Mouse (Mus musculus): Measurements from ENCODE around the gene Pum2.
A peak's percentile ranks its signal among the peaks of the same experiment; 100 is the strongest.

The Pum2 gene

GRCm38 (mm10) chr12:8661747-8662146 is 12.2 kb upstream of the Pum2 start:
- TF ChIP-seq POU5F1 (IDR thresholded peaks at IDR 0.05; ENCODE audit: borderline replicate concordance, low read length) (no peak), CTCF (conservative IDR thresholded peaks at IDR 0.05; ENCODE audit: low read length) (no peak), NANOG (IDR thresholded peaks at IDR 0.05; ENCODE audit: borderline replicate concordance, low read length) (no peak)
- Histone ChIP-seq H3K4me3 (replicated peaks; ENCODE audit: low read length) (no peak overlapping the region), H3K36me3 (ENCODE audit: insufficient read depth, low read length) (no peaks in the 10 kb centered on the region), H3K27me3 (ENCODE audit: insufficient read depth, low read length) (peaks cover 7% of the 10 kb centered on the region; the same call in 1 of the 2 replicates), H3K9me3 (ENCODE audit: low read length) (no peaks in the 10 kb centered on the region), H3K4me1 (replicated peaks; ENCODE audit: low read depth, low read length) (no peaks in the 10 kb centered on the region)

- no peaks in the 10 kb centered on the region for H3K36me3 ChIP-seq (ENCODE audit: insufficient read depth, low read length)
- TF ChIP-seq NANOG (IDR thresholded peaks at IDR 0.05; ENCODE audit: borderline replicate concordance, low read length) (no peak), POU5F1 (IDR thresholded peaks at IDR 0.05; ENCODE audit: borderline replicate concordance, low read length) (no peak), CTCF (conservative IDR thresholded peaks at IDR 0.05; ENCODE audit: low read length) (no peak)
- no peak overlapping the region for H3K4me3 ChIP-seq (replicated peaks; ENCODE audit: low read length)
- H3K4me1 ChIP-seq (replicated peaks; ENCODE audit: low read depth, low read length) = no peaks in the 10 kb centered on the region
- peaks cover 7% of the 10 kb centered on the region; the same call in 1 of the 2 replicates for H3K27me3 ChIP-seq (ENCODE audit: insufficient read depth, low read length)
- no peaks in the 10 kb centered on the region for H3K9me3 ChIP-seq (ENCODE audit: low read length)
These were observed 11.8 kb upstream of the Pum2 start for GRCm38 (mm10) chr12:8662175-8662574.

GRCm38 (mm10) chr12:8662721-8663120 is 11.2 kb upstream of the Pum2 start:
- no peak overlapping the region for H3K4me3 ChIP-seq (replicated peaks; ENCODE audit: low read length)
- TF ChIP-seq POU5F1 (IDR thresholded peaks at IDR 0.05; ENCODE audit: borderline replicate concordance, low read length) = no peak
- TF ChIP-seq NANOG (IDR thresholded peaks at IDR 0.05; ENCODE audit: borderline replicate concordance, low read length) = no peak
- TF ChIP-seq CTCF (conservative IDR thresholded peaks at IDR 0.05; ENCODE audit: low read length) = no peak
- peaks cover 7% of the 10 kb centered on the region; the same call in 1 of the 2 replicates for H3K27me3 ChIP-seq (ENCODE audit: insufficient read depth, low read length)
- H3K36me3 ChIP-seq (ENCODE audit: insufficient read depth, low read length) = no peaks in the 10 kb centered on the region
- H3K9me3 ChIP-seq (ENCODE audit: low read length) = no peaks in the 10 kb centered on the region
- H3K4me1 ChIP-seq (replicated peaks; ENCODE audit: low read depth, low read length) = peaks cover 4% of the 10 kb centered on the region

- TF ChIP-seq POU5F1 (IDR thresholded peaks at IDR 0.05; ENCODE audit: borderline replicate concordance, low read length) = no peak
- no peak for TF ChIP-seq CTCF (conservative IDR thresholded peaks at IDR 0.05; ENCODE audit: low read length)
- no peak for TF ChIP-seq NANOG (IDR thresholded peaks at IDR 0.05; ENCODE audit: borderline replicate concordance, low read length)
- no peaks in the 10 kb centered on the region for H3K36me3 ChIP-seq (ENCODE audit: insufficient read depth, low read length)
These were observed 6.3 kb upstream of the Pum2 start for GRCm38 (mm10) chr12:8667473-8668255.

GRCm38 (mm10) chr12:8669421-8669820 is 4.5 kb upstream of the Pum2 start:
- no peaks in the 10 kb centered on the region for H3K36me3 ChIP-seq (ENCODE audit: insufficient read depth, low read length)

More at GRCm38 (mm10) chr12:8667473-8668255, 6.3 kb upstream of the Pum2 start:
- H3K27me3 ChIP-seq (ENCODE audit: insufficient read depth, low read length) = peaks cover 3% of the 10 kb centered on the region; the same call in 1 of the 2 replicates
- peaks cover 11% of the 10 kb centered on the region for H3K4me1 ChIP-seq (replicated peaks; ENCODE audit: low read depth, low read length)
- no peak overlapping the region for H3K4me3 ChIP-seq (replicated peaks; ENCODE audit: low read length)
- H3K9me3 ChIP-seq (ENCODE audit: low read length) = no peaks in the 10 kb centered on the region

GRCm38 (mm10) chr12:8669846-8670245 is 4.1 kb upstream of the Pum2 start:
- no peaks in the 10 kb centered on the region for H3K27me3 ChIP-seq (ENCODE audit: insufficient read depth, low read length)
- TF ChIP-seq POU5F1 (IDR thresholded peaks at IDR 0.05; ENCODE audit: borderline replicate concordance, low read length) (no peak), NANOG (IDR thresholded peaks at IDR 0.05; ENCODE audit: borderline replicate concordance, low read length) (no peak), CTCF (conservative IDR thresholded peaks at IDR 0.05; ENCODE audit: low read length) (no peak)
- no peaks in the 10 kb centered on the region for H3K9me3 ChIP-seq (ENCODE audit: low read length)
- H3K4me3 ChIP-seq (replicated peaks; ENCODE audit: low read length) = no peak overlapping the region
- H3K4me1 ChIP-seq (replicated peaks; ENCODE audit: low read depth, low read length) = peaks cover 18% of the 10 kb centered on the region
- no peaks in the 10 kb centered on the region for H3K36me3 ChIP-seq (ENCODE audit: insufficient read depth, low read length)

More at GRCm38 (mm10) chr12:8669421-8669820, 4.5 kb upstream of the Pum2 start:
- H3K9me3 ChIP-seq (ENCODE audit: low read length) = no peaks in the 10 kb centered on the region
- H3K4me3 ChIP-seq (replicated peaks; ENCODE audit: low read length) = no peak overlapping the region
- no peaks in the 10 kb centered on the region for H3K27me3 ChIP-seq (ENCODE audit: insufficient read depth, low read length)
- peaks cover 18% of the 10 kb centered on the region for H3K4me1 ChIP-seq (replicated peaks; ENCODE audit: low read depth, low read length)
- TF ChIP-seq POU5F1 (IDR thresholded peaks at IDR 0.05; ENCODE audit: borderline replicate concordance, low read length) (no peak), NANOG (IDR thresholded peaks at IDR 0.05; ENCODE audit: borderline replicate concordance, low read length) (no peak), CTCF (conservative IDR thresholded peaks at IDR 0.05; ENCODE audit: low read length) (no peak)

DNA sequence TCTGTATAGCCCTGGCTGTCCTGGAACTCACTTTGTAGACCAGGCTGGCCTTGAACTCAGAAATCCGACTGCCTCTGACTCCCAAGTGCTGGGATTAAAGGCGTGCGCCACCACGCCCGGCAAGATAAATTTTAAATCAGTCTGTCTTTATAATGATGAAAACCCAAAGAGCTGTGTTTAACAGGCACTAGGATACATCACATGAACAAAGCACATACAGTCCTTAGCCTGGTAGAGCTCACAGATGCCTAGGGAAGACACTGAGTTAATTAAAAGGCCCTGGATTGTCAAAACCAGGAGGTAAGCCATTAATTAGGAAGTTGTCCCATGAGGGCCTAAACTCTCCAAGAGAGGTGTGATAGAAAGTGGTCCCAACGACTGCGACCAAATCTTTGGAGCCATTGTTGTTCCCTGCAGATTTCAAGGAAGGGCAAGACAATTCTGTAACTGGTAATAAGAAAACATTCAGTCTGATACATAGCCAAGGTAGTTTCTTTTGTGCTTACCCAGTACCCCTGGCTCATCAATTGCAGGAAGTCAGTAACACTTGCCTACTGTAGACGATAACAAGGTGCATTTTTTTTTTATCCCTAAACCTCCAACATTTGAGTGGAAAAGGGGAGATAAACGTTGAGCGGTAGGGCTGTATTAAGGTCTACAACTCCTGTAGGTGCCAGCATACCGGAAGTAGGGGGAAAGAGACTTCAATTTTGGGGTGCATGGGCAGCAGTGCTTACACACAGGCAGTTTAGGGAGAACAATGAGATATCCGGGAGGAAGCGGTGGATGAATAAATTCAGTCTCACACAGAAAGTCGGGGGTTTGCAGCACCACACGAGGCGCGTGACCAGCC is 587 bp upstream of the Pum2 start:
- peaks cover 39% of the 10 kb centered on the region for H3K4me1 ChIP-seq (replicated peaks; ENCODE audit: low read depth, low read length)
- H3K27me3 ChIP-seq (ENCODE audit: insufficient read depth, low read length) = no peaks in the 10 kb centered on the region
- peaks cover 19% of the 10 kb centered on the region for H3K36me3 ChIP-seq (ENCODE audit: insufficient read depth, low read length)
- H3K9me3 ChIP-seq (ENCODE audit: low read length) = no peaks in the 10 kb centered on the region
- peak overlapping the region; percentile 78 for H3K4me3 ChIP-seq (replicated peaks; ENCODE audit: low read length)
- no peak for TF ChIP-seq CTCF (conservative IDR thresholded peaks at IDR 0.05; ENCODE audit: low read length)
- TF ChIP-seq POU5F1 (IDR thresholded peaks at IDR 0.05; ENCODE audit: borderline replicate concordance, low read length) = no peak
- no peak for TF ChIP-seq NANOG (IDR thresholded peaks at IDR 0.05; ENCODE audit: borderline replicate concordance, low read length)

DNA sequence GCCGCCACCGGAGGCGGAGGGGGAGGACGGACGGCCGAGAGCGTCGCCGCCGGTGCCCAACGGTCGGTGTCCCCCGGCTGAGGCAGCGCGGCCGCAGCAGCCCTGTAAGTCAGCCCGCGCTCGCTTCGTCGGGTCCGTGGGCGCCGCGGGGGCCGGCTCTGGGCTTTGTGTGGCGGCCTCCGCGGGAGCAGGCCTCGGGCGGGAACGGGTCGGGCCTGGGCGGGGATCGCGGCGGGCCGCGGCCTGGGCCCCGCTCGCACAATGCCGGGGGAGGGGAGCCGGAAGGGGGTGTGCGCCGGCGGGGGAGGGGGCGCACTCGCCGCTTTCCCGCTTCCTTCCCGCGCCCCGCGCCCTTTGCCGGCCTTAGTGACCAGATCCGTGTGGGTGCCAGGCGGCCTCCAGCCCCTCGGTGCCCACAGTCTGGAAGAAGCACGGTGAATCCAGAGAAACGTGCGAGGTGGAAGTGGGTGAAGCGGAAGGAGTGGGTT is 487 bp downstream of the Pum2 start:
- TF ChIP-seq CTCF (conservative IDR thresholded peaks at IDR 0.05; ENCODE audit: low read length) (no peak), NANOG (IDR thresholded peaks at IDR 0.05; ENCODE audit: borderline replicate concordance, low read length) (no peak), POU5F1 (IDR thresholded peaks at IDR 0.05; ENCODE audit: borderline replicate concordance, low read length) (no peak)
- peak overlapping the region; percentile 83 for H3K4me3 ChIP-seq (replicated peaks; ENCODE audit: low read length)
- peaks cover 48% of the 10 kb centered on the region for H3K4me1 ChIP-seq (replicated peaks; ENCODE audit: low read depth, low read length)
- no peaks in the 10 kb centered on the region for H3K27me3 ChIP-seq (ENCODE audit: insufficient read depth, low read length)
- peaks cover 22% of the 10 kb centered on the region for H3K36me3 ChIP-seq (ENCODE audit: insufficient read depth, low read length)
- H3K9me3 ChIP-seq (ENCODE audit: low read length) = no peaks in the 10 kb centered on the region
